Mouse (Mus musculus) spleen, embryonic (tissue): ENCODE measurements around the gene Slc25a29.

Experiments used
- CTCF ChIA-PET: fragments of 350-600 bp; sonication (Branson Sonifier 250); formaldehyde crosslinking; loops from one replicate; lab custom pipeline; 2022; lab: Charles Lee

Slc25a29 gene

GRCm38 (mm10) chr12:108801613-108802012 is 34.1 kb downstream of the Slc25a29 start:
- CTCF ChIA-PET, result no interaction called here

GRCm38 (mm10) chr12:108794979-108795537 is 40.6 kb downstream of the Slc25a29 start:
- CTCF ChIA-PET, result no interaction called here

DNA sequence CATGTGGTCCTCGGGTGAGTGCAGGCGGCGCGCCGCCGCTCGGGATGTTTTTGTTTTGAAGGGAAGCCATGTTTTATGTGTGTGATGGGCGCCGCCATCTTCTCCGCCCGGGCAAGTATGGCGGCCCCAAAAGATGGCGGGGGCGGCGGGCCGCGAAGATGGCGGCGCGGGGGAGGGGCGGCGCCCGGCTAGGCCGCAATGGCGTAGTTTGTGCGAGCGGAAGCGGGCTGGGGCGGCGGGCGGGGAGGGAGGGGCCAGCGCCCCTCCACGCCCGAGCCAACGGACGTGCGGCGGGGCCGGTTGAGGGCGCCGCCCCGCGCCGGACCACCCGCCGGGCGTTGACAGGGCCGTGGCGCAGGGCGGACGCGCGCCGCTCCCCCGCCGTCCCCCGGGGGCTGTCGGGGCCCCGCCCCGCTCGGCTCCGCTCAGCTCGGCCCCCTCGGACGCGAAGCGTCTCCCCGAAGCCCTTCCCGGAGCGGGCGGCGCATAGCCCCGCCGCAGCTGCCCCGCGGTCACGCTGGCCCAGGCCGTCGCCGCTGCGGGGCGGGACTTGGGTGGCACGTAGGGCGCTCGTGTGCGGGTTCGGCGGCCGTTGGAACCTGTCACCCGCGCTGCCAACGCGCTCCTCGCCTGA is 41.5 kb downstream of the Slc25a29 start:
- CTCF ChIA-PET, result no interaction called here

GRCm38 (mm10) chr12:108793453-108793941 is 42.2 kb downstream of the Slc25a29 start:
- CTCF ChIA-PET, result interaction anchor here (1.0 kb wide), 1 partner anchor 35 kb away, joined by 3 read pairs; no protein-coding TSS in a partner anchor

GRCm38 (mm10) chr12:108792546-108793452 is 42.9 kb downstream of the Slc25a29 start, which contains the start of gene Yy1:
Gene Yy1, plus strand, starts transcription at chr12:108792973.
- CTCF ChIA-PET, result interaction anchor here (1.0 kb wide), 1 partner anchor 34 kb away, joined by 3 read pairs; no protein-coding TSS in a partner anchor

- CTCF ChIA-PET, result no interaction called here
These were observed 43.5 kb downstream of the Slc25a29 start for GRCm38 (mm10) chr12:108792152-108792545.

DNA sequence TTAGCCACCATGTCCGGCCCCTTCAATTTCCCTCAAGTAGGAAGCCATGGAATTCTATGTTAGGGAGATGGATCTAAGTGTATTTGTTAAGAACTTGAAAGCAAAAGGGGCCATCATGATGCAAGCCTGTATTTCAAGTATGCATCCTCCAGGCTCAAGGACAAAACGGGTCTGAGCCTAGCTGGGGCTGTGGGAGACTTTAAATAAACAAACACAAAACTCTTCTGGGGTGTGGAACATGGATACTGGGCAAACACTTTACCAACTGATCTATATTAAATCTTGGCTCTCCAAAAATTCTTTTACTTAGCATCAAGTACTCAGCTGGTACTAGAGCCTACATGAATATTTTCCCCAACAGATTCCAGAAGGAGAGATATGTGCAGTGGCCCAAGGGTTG is 48.4 kb downstream of the Slc25a29 start:
- CTCF ChIA-PET, result no interaction called here

- CTCF ChIA-PET, result no interaction called here
These were observed 50.5 kb downstream of the Slc25a29 start for GRCm38 (mm10) chr12:108785161-108785560.

DNA sequence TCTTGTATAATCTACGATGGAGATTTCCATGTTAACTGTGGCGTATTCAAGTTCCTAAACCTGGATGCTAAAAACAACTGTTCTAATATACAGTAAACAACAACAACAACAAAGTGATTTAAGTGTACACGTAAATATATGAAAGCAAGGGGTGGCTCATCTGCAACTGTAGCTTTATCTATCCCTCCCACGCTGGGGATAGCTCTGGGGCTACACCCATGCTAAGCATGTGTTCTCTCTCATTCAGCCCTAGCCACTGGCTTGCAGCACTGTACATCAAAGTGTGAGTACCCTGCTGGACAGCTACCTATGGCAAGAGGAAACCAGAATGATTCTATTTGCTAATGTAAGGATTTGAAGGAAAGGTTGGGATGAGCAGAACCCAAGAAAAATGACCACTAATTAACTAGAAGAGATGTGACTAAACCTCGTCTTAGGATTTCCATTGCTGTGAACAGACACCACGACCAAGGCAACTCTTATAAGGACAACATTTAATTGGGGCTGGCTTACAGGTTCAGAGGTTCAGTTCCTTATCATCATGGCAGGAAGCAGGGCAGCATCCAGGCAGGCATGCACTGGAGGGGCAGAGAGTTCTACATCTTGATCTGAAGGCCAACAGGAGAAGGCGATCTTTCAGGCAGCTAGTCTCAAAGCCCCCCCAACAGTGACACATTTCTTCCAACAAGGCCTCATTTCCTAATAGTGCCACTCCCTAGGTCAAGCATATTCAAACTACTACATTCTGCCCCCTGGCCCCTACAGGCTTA is 55.4 kb downstream of the Slc25a29 start:
- CTCF ChIA-PET, result no interaction called here
